Mouse (Mus musculus) bone marrow macrophage, adult 2 months (primary cell): ENCODE results near the gene Spint3.

Experiments used
- CTCF ChIP-seq: IDR thresholded peaks from 2 replicates; pipeline ENCODE4 v1.5.1; 2012; ENCODE audit warnings: low read depth, mild to moderate bottlenecking, low read length, moderate library complexity
- POLR2A ChIP-seq: IDR thresholded peaks from 2 replicates; pipeline ENCODE4 v1.6.1; 2012; ENCODE audit warnings: mild to moderate bottlenecking, low read depth, low read length, borderline replicate concordance

GRCm38 (mm10) chr2:164531169-164531568 lies 42.1 kb downstream of the Spint3 start:
- TF ChIP-seq CTCF: peak; percentile 52
- TF ChIP-seq POLR2A: no peak
